Mouse (Mus musculus): ENCODE measurements around the gene Dtnb. TPM values are rescaled to one million over a fixed set of nuclear protein-coding genes. Genes with fewer than 3 reads are reported as not detected.

Gene Dtnb
- polyA plus RNA-seq, 1 experiment from 2014 or later, result 35.3 TPM

- WGBS, result 87% methylated on average over 4 of the region's 4 CpGs
Measured at GRCm38 (mm10) chr12:3574670-3575069, 2.5 kb downstream of the Dtnb start.

GRCm38 (mm10) chr12:3579958-3580530 lies 7.9 kb downstream of the Dtnb start:
- H3K4me3 ChIP-seq, result no peak overlapping the region
- no peaks in the 10 kb centered on the region for H3K4me1 ChIP-seq
- WGBS, result 93% methylated on average over 2 of the region's 2 CpGs
- H3K9me3 ChIP-seq, result no peaks in the 10 kb centered on the region
- no peak for ATAC-seq (ENCODE audit: low FRiP score, low read depth)
- H3K4me2 ChIP-seq (replicated peaks), result no peak overlapping the region
- no peak overlapping the region for H3K27ac ChIP-seq (replicated peaks)
- H3K27me3 ChIP-seq, result no peaks in the 10 kb centered on the region
- no peaks in the 10 kb centered on the region; the same call in 1 of the 2 replicates for H3K36me3 ChIP-seq
- no peak overlapping the region for H3K9ac ChIP-seq (replicated peaks)

More at GRCm38 (mm10) chr12:3574670-3575069, 2.5 kb downstream of the Dtnb start:
- Histone ChIP-seq H3K36me3 (no peaks in the 10 kb centered on the region), H3K4me2 (replicated peaks) (no peak overlapping the region), H3K27ac (replicated peaks) (no peak overlapping the region), H3K9me3 (no peaks in the 10 kb centered on the region), H3K4me1 (peaks cover 12% of the 10 kb centered on the region), H3K9ac (replicated peaks) (no peak overlapping the region), H3K4me3 (no peak overlapping the region), H3K27me3 (peaks cover 5% of the 10 kb centered on the region; the same call in 1 of the 2 replicates)
- ATAC-seq (ENCODE audit: low FRiP score, low read depth), result no peak

GRCm38 (mm10) chr12:3582604-3583003 lies 10.4 kb downstream of the Dtnb start:
- 90% methylated on average over 4 of the region's 4 CpGs for WGBS
- Histone ChIP-seq H3K4me3 (no peak overlapping the region), H3K27ac (replicated peaks) (no peak overlapping the region), H3K36me3 (no peaks in the 10 kb centered on the region; the same call in 1 of the 2 replicates), H3K4me1 (no peaks in the 10 kb centered on the region), H3K4me2 (replicated peaks) (no peak overlapping the region), H3K9me3 (no peaks in the 10 kb centered on the region), H3K9ac (replicated peaks) (no peak overlapping the region), H3K27me3 (no peaks in the 10 kb centered on the region)
- no peak for ATAC-seq (ENCODE audit: low FRiP score, low read depth)

- Histone ChIP-seq H3K4me2 (replicated peaks) (no peak overlapping the region), H3K4me3 (no peak overlapping the region)
- 79% methylated on average over 4 of the region's 4 CpGs for WGBS
Measured at GRCm38 (mm10) chr12:3585525-3585924, 13.3 kb downstream of the Dtnb start.

GRCm38 (mm10) chr12:3587010-3587409 lies 14.8 kb downstream of the Dtnb start:
- 96% methylated on average over 1 of the region's 1 CpGs for WGBS
- Histone ChIP-seq H3K27me3 (no peaks in the 10 kb centered on the region), H3K4me3 (no peak overlapping the region)

More at GRCm38 (mm10) chr12:3585525-3585924, 13.3 kb downstream of the Dtnb start:
- Histone ChIP-seq H3K9me3 (no peaks in the 10 kb centered on the region), H3K9ac (replicated peaks) (no peak overlapping the region), H3K4me1 (no peaks in the 10 kb centered on the region), H3K27me3 (no peaks in the 10 kb centered on the region), H3K36me3 (peaks cover 2% of the 10 kb centered on the region; the same call in 1 of the 2 replicates), H3K27ac (replicated peaks) (no peak overlapping the region)
- ATAC-seq (ENCODE audit: low FRiP score, low read depth), result no peak

GRCm38 (mm10) chr12:3590039-3590438 lies 17.9 kb downstream of the Dtnb start:
- no peak for ATAC-seq (ENCODE audit: low FRiP score, low read depth)
- Histone ChIP-seq H3K27ac (replicated peaks) (no peak overlapping the region), H3K36me3 (peaks cover 20% of the 10 kb centered on the region), H3K4me1 (no peaks in the 10 kb centered on the region), H3K4me3 (no peak overlapping the region), H3K9me3 (no peaks in the 10 kb centered on the region), H3K27me3 (no peaks in the 10 kb centered on the region), H3K9ac (replicated peaks) (no peak overlapping the region), H3K4me2 (replicated peaks) (no peak overlapping the region)
- WGBS, result 96% methylated on average over 9 of the region's 9 CpGs

More at GRCm38 (mm10) chr12:3587010-3587409, 14.8 kb downstream of the Dtnb start:
- Histone ChIP-seq H3K4me1 (no peaks in the 10 kb centered on the region), H3K9me3 (no peaks in the 10 kb centered on the region), H3K27ac (replicated peaks) (no peak overlapping the region), H3K36me3 (0 out of 2 replicates have a peak, but pooled peaks cover 11% of the 10 kb centered on the region), H3K4me2 (replicated peaks) (no peak overlapping the region), H3K9ac (replicated peaks) (no peak overlapping the region)
- ATAC-seq (ENCODE audit: low FRiP score, low read depth), result no peak

- Histone ChIP-seq H3K36me3 (peaks cover 20% of the 10 kb centered on the region), H3K4me1 (no peaks in the 10 kb centered on the region), H3K4me2 (replicated peaks) (no peak overlapping the region), H3K27ac (replicated peaks) (no peak overlapping the region), H3K9ac (replicated peaks) (no peak overlapping the region), H3K27me3 (no peaks in the 10 kb centered on the region), H3K9me3 (no peaks in the 10 kb centered on the region), H3K4me3 (no peak overlapping the region)
- 82% methylated on average over 10 of the region's 10 CpGs for WGBS
- no peak for ATAC-seq (ENCODE audit: low FRiP score, low read depth)
Measured at GRCm38 (mm10) chr12:3591595-3591994, 19.4 kb downstream of the Dtnb start.

- H3K4me1 ChIP-seq, result no peaks in the 10 kb centered on the region
- H3K27me3 ChIP-seq, result no peaks in the 10 kb centered on the region
- ATAC-seq (ENCODE audit: low FRiP score, low read depth), result no peak
- peaks cover 6% of the 10 kb centered on the region; the same call in 1 of the 2 replicates for H3K36me3 ChIP-seq
- no peak overlapping the region for H3K4me3 ChIP-seq
- no peak overlapping the region for H3K27ac ChIP-seq (replicated peaks)
- no peaks in the 10 kb centered on the region for H3K9me3 ChIP-seq
- H3K4me2 ChIP-seq (replicated peaks), result no peak overlapping the region
- H3K9ac ChIP-seq (replicated peaks), result no peak overlapping the region
- 96% methylated on average over 4 of the region's 4 CpGs for WGBS
Measured at GRCm38 (mm10) chr12:3602786-3603185, 30.6 kb downstream of the Dtnb start.

- Histone ChIP-seq H3K36me3 (no peaks in the 10 kb centered on the region), H3K9me3 (no peaks in the 10 kb centered on the region), H3K27me3 (no peaks in the 10 kb centered on the region), H3K4me3 (no peak overlapping the region), H3K4me2 (replicated peaks) (no peak overlapping the region), H3K27ac (replicated peaks) (no peak overlapping the region), H3K4me1 (no peaks in the 10 kb centered on the region), H3K9ac (replicated peaks) (no peak overlapping the region)
- 77% methylated on average over 7 of the region's 7 CpGs for WGBS
- ATAC-seq (ENCODE audit: low FRiP score, low read depth), result no peak
Measured at GRCm38 (mm10) chr12:3606202-3606601, 34.0 kb downstream of the Dtnb start.

GRCm38 (mm10) chr12:3609747-3610146 lies 37.6 kb downstream of the Dtnb start:
- H3K9ac ChIP-seq (replicated peaks), result no peak overlapping the region
- no peak overlapping the region for H3K4me2 ChIP-seq (replicated peaks)
- ATAC-seq (ENCODE audit: low FRiP score, low read depth), result no peak
- H3K9me3 ChIP-seq, result no peaks in the 10 kb centered on the region
- no peaks in the 10 kb centered on the region for H3K36me3 ChIP-seq
- H3K27ac ChIP-seq (replicated peaks), result no peak overlapping the region
- H3K27me3 ChIP-seq, result no peaks in the 10 kb centered on the region
- H3K4me3 ChIP-seq, result no peak overlapping the region
- H3K4me1 ChIP-seq, result no peaks in the 10 kb centered on the region

- 75% methylated on average over 7 of the region's 7 CpGs for WGBS
- ATAC-seq (ENCODE audit: low FRiP score, low read depth), result no peak
- no peak overlapping the region for H3K4me3 ChIP-seq
- no peak overlapping the region for H3K4me2 ChIP-seq (replicated peaks)
- no peaks in the 10 kb centered on the region for H3K4me1 ChIP-seq
- H3K9me3 ChIP-seq, result no peaks in the 10 kb centered on the region
- H3K27me3 ChIP-seq, result no peaks in the 10 kb centered on the region
- H3K9ac ChIP-seq (replicated peaks), result no peak overlapping the region
- H3K36me3 ChIP-seq, result no peaks in the 10 kb centered on the region
- H3K27ac ChIP-seq (replicated peaks), result no peak overlapping the region
Measured at GRCm38 (mm10) chr12:3611871-3612270, 39.7 kb downstream of the Dtnb start.

- no peak overlapping the region for H3K4me2 ChIP-seq (replicated peaks)
- no peak for ATAC-seq (ENCODE audit: low FRiP score, low read depth)
- no peak overlapping the region for H3K9ac ChIP-seq (replicated peaks)
- H3K9me3 ChIP-seq, result no peaks in the 10 kb centered on the region
- H3K4me1 ChIP-seq, result no peaks in the 10 kb centered on the region
- H3K36me3 ChIP-seq, result no peaks in the 10 kb centered on the region
- WGBS, result 99% methylated on average over 8 of the region's 8 CpGs
- H3K27ac ChIP-seq (replicated peaks), result no peak overlapping the region
- no peaks in the 10 kb centered on the region for H3K27me3 ChIP-seq
- H3K4me3 ChIP-seq, result no peak overlapping the region
Measured at GRCm38 (mm10) chr12:3615041-3615440, 42.9 kb downstream of the Dtnb start.
